Mouse (Mus musculus): ENCODE results near the gene Rad51b. TPM values are rescaled to one million over a fixed set of nuclear protein-coding genes. Genes with fewer than 3 reads are reported as not detected.

Rad51b gene
- polyA plus RNA-seq, 1 experiment from 2014 or later, result 2.7 TPM

GRCm38 (mm10) chr12:79548607-79549330 is 251.7 kb downstream of the Rad51b start:
- no peaks in the 10 kb centered on the region for H3K27me3 ChIP-seq (replicated peaks; ENCODE audit: control insufficient read depth, insufficient read depth, low read length)
- no peak for ATAC-seq
- no peak overlapping the region for H3K4me2 ChIP-seq (ENCODE audit: low read length)
- H3K36me3 ChIP-seq (ENCODE audit: control insufficient read depth, insufficient read depth, low read length), result no peaks in the 10 kb centered on the region
- H3K4me1 ChIP-seq (ENCODE audit: control insufficient read depth, insufficient read depth, low read depth, low read length), result no peaks in the 10 kb centered on the region
- no peak overlapping the region for H3K27ac ChIP-seq (ENCODE audit: low read depth, low read length)
- 70% methylated on average over 8 of the region's 8 CpGs for WGBS
- no peak overlapping the region for H3K4me3 ChIP-seq (ENCODE audit: low read length)
- no peaks in the 10 kb centered on the region for H3K9me3 ChIP-seq (ENCODE audit: control insufficient read depth, low read length)
- no peak overlapping the region for H3K9ac ChIP-seq (ENCODE audit: low read depth, low read length)

- 88% methylated on average over 7 of the region's 7 CpGs for WGBS
- no peak for ATAC-seq
Observed at GRCm38 (mm10) chr12:79550049-79550682, 253.1 kb downstream of the Rad51b start.

GRCm38 (mm10) chr12:79551274-79551673 is 254.2 kb downstream of the Rad51b start:
- Histone ChIP-seq H3K9me3 (ENCODE audit: control insufficient read depth, low read length) (no peaks in the 10 kb centered on the region), H3K36me3 (ENCODE audit: control insufficient read depth, insufficient read depth, low read length) (no peaks in the 10 kb centered on the region), H3K9ac (ENCODE audit: low read depth, low read length) (no peak overlapping the region), H3K27me3 (replicated peaks; ENCODE audit: control insufficient read depth, insufficient read depth, low read length) (no peaks in the 10 kb centered on the region), H3K27ac (ENCODE audit: low read depth, low read length) (no peak overlapping the region), H3K4me2 (ENCODE audit: low read length) (no peak overlapping the region), H3K4me3 (ENCODE audit: low read length) (no peak overlapping the region), H3K4me1 (ENCODE audit: control insufficient read depth, insufficient read depth, low read depth, low read length) (no peaks in the 10 kb centered on the region)
- WGBS, result 83% methylated on average over 1 of the region's 1 CpGs
- no peak for ATAC-seq

More at GRCm38 (mm10) chr12:79550049-79550682, 253.1 kb downstream of the Rad51b start:
- Histone ChIP-seq H3K4me1 (ENCODE audit: control insufficient read depth, insufficient read depth, low read depth, low read length) (no peaks in the 10 kb centered on the region), H3K4me2 (ENCODE audit: low read length) (no peak overlapping the region), H3K4me3 (ENCODE audit: low read length) (no peak overlapping the region), H3K36me3 (ENCODE audit: control insufficient read depth, insufficient read depth, low read length) (no peaks in the 10 kb centered on the region), H3K9me3 (ENCODE audit: control insufficient read depth, low read length) (no peaks in the 10 kb centered on the region), H3K9ac (ENCODE audit: low read depth, low read length) (no peak overlapping the region), H3K27ac (ENCODE audit: low read depth, low read length) (no peak overlapping the region), H3K27me3 (replicated peaks; ENCODE audit: control insufficient read depth, insufficient read depth, low read length) (no peaks in the 10 kb centered on the region)

DNA sequence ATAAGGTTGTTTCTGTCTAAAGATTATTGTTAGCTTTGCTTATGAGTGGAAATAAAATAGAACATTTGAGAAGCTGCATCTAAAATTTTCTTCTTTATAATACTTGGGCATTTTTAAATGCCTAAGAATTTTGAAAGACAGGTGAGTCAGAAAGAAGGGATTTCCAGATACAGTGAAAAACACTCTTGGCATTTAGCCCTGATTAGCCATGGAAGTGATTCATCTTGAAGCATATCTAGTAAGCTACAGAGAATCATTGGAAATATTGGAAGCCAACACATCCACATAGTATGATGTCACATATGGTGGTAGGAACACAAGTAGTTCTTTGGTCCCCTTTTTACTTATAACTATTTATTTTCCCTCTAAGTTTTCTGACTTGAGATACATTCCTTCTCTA is 256.0 kb downstream of the Rad51b start:
- H3K36me3 ChIP-seq (ENCODE audit: control insufficient read depth, insufficient read depth, low read length), result no peaks in the 10 kb centered on the region
- no peak overlapping the region for H3K4me3 ChIP-seq (ENCODE audit: low read length)
- ATAC-seq, result no peak
- no peaks in the 10 kb centered on the region for H3K4me1 ChIP-seq (ENCODE audit: control insufficient read depth, insufficient read depth, low read depth, low read length)
- no peak overlapping the region for H3K4me2 ChIP-seq (ENCODE audit: low read length)
- H3K27ac ChIP-seq (ENCODE audit: low read depth, low read length), result no peak overlapping the region
- H3K27me3 ChIP-seq (replicated peaks; ENCODE audit: control insufficient read depth, insufficient read depth, low read length), result no peaks in the 10 kb centered on the region
- no peaks in the 10 kb centered on the region for H3K9me3 ChIP-seq (ENCODE audit: control insufficient read depth, low read length)
- H3K9ac ChIP-seq (ENCODE audit: low read depth, low read length), result no peak overlapping the region

DNA sequence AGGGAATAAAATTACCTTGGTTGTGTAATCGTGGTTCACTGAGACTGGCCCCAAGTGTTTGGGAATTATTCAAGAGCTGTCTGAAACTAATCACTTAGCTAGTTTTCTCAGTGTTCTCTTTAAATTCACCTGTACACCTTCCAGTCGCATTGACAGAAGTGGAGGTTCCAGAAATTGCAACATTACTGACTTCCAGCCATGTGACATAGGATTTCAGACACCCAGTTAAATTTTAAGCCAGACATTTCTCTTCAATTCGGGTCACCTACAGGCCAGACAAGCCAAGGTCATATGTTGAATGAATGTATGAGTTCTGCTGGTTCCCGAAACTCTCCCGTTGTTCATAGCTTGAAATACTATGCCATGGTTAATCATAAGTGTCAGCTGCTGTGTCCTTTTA is 260.8 kb downstream of the Rad51b start:
- ATAC-seq, result no peak
- Histone ChIP-seq H3K4me2 (ENCODE audit: low read length) (no peak overlapping the region), H3K9ac (ENCODE audit: low read depth, low read length) (no peak overlapping the region), H3K4me3 (ENCODE audit: low read length) (no peak overlapping the region), H3K9me3 (ENCODE audit: control insufficient read depth, low read length) (no peaks in the 10 kb centered on the region), H3K27ac (ENCODE audit: low read depth, low read length) (no peak overlapping the region), H3K36me3 (ENCODE audit: control insufficient read depth, insufficient read depth, low read length) (no peaks in the 10 kb centered on the region), H3K27me3 (replicated peaks; ENCODE audit: control insufficient read depth, insufficient read depth, low read length) (no peaks in the 10 kb centered on the region), H3K4me1 (ENCODE audit: control insufficient read depth, insufficient read depth, low read depth, low read length) (no peaks in the 10 kb centered on the region)
- WGBS, result 82% methylated on average over 5 of the region's 5 CpGs

GRCm38 (mm10) chr12:79558711-79559110 is 261.6 kb downstream of the Rad51b start:
- Histone ChIP-seq H3K9me3 (ENCODE audit: control insufficient read depth, low read length) (no peaks in the 10 kb centered on the region), H3K4me3 (ENCODE audit: low read length) (no peak overlapping the region), H3K36me3 (ENCODE audit: control insufficient read depth, insufficient read depth, low read length) (no peaks in the 10 kb centered on the region), H3K27ac (ENCODE audit: low read depth, low read length) (no peak overlapping the region), H3K9ac (ENCODE audit: low read depth, low read length) (no peak overlapping the region), H3K4me1 (ENCODE audit: control insufficient read depth, insufficient read depth, low read depth, low read length) (no peaks in the 10 kb centered on the region), H3K4me2 (ENCODE audit: low read length) (no peak overlapping the region), H3K27me3 (replicated peaks; ENCODE audit: control insufficient read depth, insufficient read depth, low read length) (no peaks in the 10 kb centered on the region)
- ATAC-seq, result no peak
- 93% methylated on average over 3 of the region's 3 CpGs for WGBS

- 64% methylated on average over 4 of the region's 4 CpGs for WGBS
- no peak overlapping the region for H3K27ac ChIP-seq (ENCODE audit: low read depth, low read length)
- no peak for ATAC-seq
Observed at GRCm38 (mm10) chr12:79559410-79560015, 262.4 kb downstream of the Rad51b start.

DNA sequence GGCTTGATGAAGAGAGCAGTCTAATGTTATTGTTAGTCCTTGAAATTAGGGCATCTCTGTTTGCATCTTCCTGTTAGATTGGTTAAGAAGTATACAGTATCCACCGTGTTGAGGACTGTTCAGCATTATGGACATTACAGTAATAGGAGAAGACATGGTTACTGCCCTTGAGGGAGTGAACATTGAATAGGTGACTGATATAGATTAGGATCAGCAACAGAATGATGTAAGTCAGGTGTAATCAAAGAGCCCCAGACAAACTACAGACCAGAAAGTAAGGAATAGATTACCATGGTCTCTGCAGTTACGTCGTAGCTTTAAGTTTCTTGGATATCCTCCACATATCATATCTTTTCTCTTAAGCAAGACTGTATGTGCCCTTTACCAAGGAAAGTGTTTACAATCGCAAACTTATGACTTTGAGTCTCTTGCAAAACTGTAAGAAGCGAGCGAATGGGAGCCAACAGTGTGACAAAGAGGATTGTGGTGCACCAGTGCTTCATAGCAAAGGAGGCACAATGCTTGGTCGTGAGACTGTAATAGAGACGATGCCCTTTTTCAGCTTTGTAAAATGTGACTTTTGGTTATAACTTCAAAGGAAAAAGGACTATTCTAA is 263.1 kb downstream of the Rad51b start:
- H3K27ac ChIP-seq (ENCODE audit: low read depth, low read length), result no peak overlapping the region
- H3K4me1 ChIP-seq (ENCODE audit: control insufficient read depth, insufficient read depth, low read depth, low read length), result no peaks in the 10 kb centered on the region
- 90% methylated on average over 8 of the region's 8 CpGs for WGBS
- no peak overlapping the region for H3K4me3 ChIP-seq (ENCODE audit: low read length)
- H3K9me3 ChIP-seq (ENCODE audit: control insufficient read depth, low read length), result no peaks in the 10 kb centered on the region
- no peaks in the 10 kb centered on the region for H3K36me3 ChIP-seq (ENCODE audit: control insufficient read depth, insufficient read depth, low read length)
- no peak for ATAC-seq
- no peak overlapping the region for H3K9ac ChIP-seq (ENCODE audit: low read depth, low read length)
- no peak overlapping the region for H3K4me2 ChIP-seq (ENCODE audit: low read length)
- H3K27me3 ChIP-seq (replicated peaks; ENCODE audit: control insufficient read depth, insufficient read depth, low read length), result no peaks in the 10 kb centered on the region

More at GRCm38 (mm10) chr12:79559410-79560015, 262.4 kb downstream of the Rad51b start:
- no peaks in the 10 kb centered on the region for H3K4me1 ChIP-seq (ENCODE audit: control insufficient read depth, insufficient read depth, low read depth, low read length)
- H3K36me3 ChIP-seq (ENCODE audit: control insufficient read depth, insufficient read depth, low read length), result no peaks in the 10 kb centered on the region
- H3K4me2 ChIP-seq (ENCODE audit: low read length), result no peak overlapping the region
- H3K9me3 ChIP-seq (ENCODE audit: control insufficient read depth, low read length), result no peaks in the 10 kb centered on the region
- no peaks in the 10 kb centered on the region for H3K27me3 ChIP-seq (replicated peaks; ENCODE audit: control insufficient read depth, insufficient read depth, low read length)
- no peak overlapping the region for H3K9ac ChIP-seq (ENCODE audit: low read depth, low read length)
- no peak overlapping the region for H3K4me3 ChIP-seq (ENCODE audit: low read length)

DNA sequence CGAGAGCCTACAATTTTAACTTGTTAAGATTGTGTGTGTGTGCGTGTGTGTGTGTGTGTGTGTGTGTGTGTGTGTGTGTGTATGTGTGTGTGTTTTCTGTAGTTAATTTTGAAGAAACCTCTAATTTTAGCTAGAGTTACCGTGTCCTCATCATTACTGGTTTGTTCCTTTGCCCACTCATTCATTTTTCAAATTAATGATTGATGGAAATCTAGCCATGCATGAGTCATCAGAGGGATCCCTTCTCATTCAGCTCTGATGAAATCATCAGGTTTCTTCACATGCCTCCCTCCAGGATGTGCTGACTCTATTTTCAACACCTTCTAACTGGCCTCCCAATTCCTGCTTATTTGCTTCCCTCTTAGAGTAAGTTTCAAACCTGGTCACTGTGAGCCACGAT is 263.8 kb downstream of the Rad51b start:
- Histone ChIP-seq H3K9me3 (ENCODE audit: control insufficient read depth, low read length) (no peaks in the 10 kb centered on the region), H3K9ac (ENCODE audit: low read depth, low read length) (no peak overlapping the region), H3K27ac (ENCODE audit: low read depth, low read length) (no peak overlapping the region), H3K4me2 (ENCODE audit: low read length) (no peak overlapping the region), H3K4me1 (ENCODE audit: control insufficient read depth, insufficient read depth, low read depth, low read length) (no peaks in the 10 kb centered on the region), H3K4me3 (ENCODE audit: low read length) (no peak overlapping the region), H3K36me3 (ENCODE audit: control insufficient read depth, insufficient read depth, low read length) (no peaks in the 10 kb centered on the region), H3K27me3 (replicated peaks; ENCODE audit: control insufficient read depth, insufficient read depth, low read length) (no peaks in the 10 kb centered on the region)
- ATAC-seq, result no peak
- WGBS, result 86% methylated on average over 4 of the region's 4 CpGs
